Mouse (Mus musculus) embryonic fibroblast, embryonic 13.5 days (primary cell): ENCODE results near the gene Emc9.

Experiments used
- CTCF ChIP-seq: IDR thresholded peaks from 2 replicates; pipeline ENCODE4 v1.5.1; 2011; ENCODE audit warnings: mild to moderate bottlenecking, control low read depth, low read length, moderate library complexity, borderline replicate concordance; ENCODE audit not compliant: insufficient read depth
- POLR2A ChIP-seq: IDR thresholded peaks from 2 replicates; pipeline ENCODE4 v1.6.1; 2011; ENCODE audit warnings: low read depth, mild to moderate bottlenecking, control low read depth, low read length, moderate library complexity

- no peak for TF ChIP-seq CTCF
- TF ChIP-seq POLR2A = no peak
These were observed 28.2 kb upstream of the Emc9 start for GRCm38 (mm10) chr14:55613346-55613745.
